Comparison of ENCODE assay signal across 10 mouse cellular contexts in genomic region chr8:93918580-93918979, GRCm38 (mm10).
A peak's percentile ranks its signal among the peaks of the same experiment; 100 is the strongest.
DNase-seq lines count a peak whose midpoint lies in the region; ATAC-seq lines count a peak whose summit lies in the region.
"Had no signal": no experiment of that assay in that cellular context is flagged by ENCODE, and none has a peak within 500 bp of the region (broad histone marks: within the 10 kb centered on the region; RNA-seq: fewer than 3 reads in every experiment).

No protein-coding gene starts in this region.

- H3K4me1 ChIP-seq in brown adipose tissue, adult 24 weeks (ENCODE audit: control insufficient read depth, insufficient read depth, insufficient read length, low read length) = peaks cover 12% of the 10 kb centered on the region
- H3K4me1 ChIP-seq in embryonic facial prominence, embryonic 12.5 days = peaks cover 13% of the 10 kb centered on the region; the same call in 1 of the 2 replicates
- H3K4me1 ChIP-seq in hindbrain, embryonic 11.5 days (replicated peaks; ENCODE audit: control insufficient read depth, insufficient read depth, low read length) = peaks cover 16% of the 10 kb centered on the region
- H3K4me1 ChIP-seq in midbrain, embryonic 14.5 days (ENCODE audit: control insufficient read depth, insufficient read depth, low read length) = peaks cover 53% of the 10 kb centered on the region

- H3K9me3 ChIP-seq in embryonic facial prominence, embryonic 12.5 days = no peaks in the 10 kb centered on the region
- no peaks in the 10 kb centered on the region for H3K9me3 ChIP-seq in hindbrain, embryonic 11.5 days (ENCODE audit: control insufficient read depth, low read length)
- no peaks in the 10 kb centered on the region for H3K9me3 ChIP-seq in midbrain, embryonic 14.5 days (ENCODE audit: control insufficient read depth, low read length)
- H3K9me3 ChIP-seq: heart, embryonic 10.5 days; limb, embryonic 12.5 days had no signal

- 0 out of 2 replicates have a peak overlapping the region, but pooled peaks have one; percentile 9 for H3K27ac ChIP-seq in brown adipose tissue, adult 24 weeks (replicated peaks; ENCODE audit: low read depth, low read length)
- H3K27ac ChIP-seq in embryonic facial prominence, embryonic 12.5 days = 0 out of 2 replicates have a peak overlapping the region, but pooled peaks have one; percentile 26
- peak overlapping the region; percentile 93 for H3K27ac ChIP-seq in hindbrain, embryonic 11.5 days (ENCODE audit: low read depth, low read length)
- peak overlapping the region; percentile 96 for H3K27ac ChIP-seq in midbrain, embryonic 14.5 days (replicated peaks; ENCODE audit: low read depth, low read length)

- no peak overlapping the region for H3K4me2 ChIP-seq in embryonic facial prominence, embryonic 12.5 days (replicated peaks)
- no peak overlapping the region for H3K4me2 ChIP-seq in hindbrain, embryonic 11.5 days (replicated peaks; ENCODE audit: low read depth, low read length)
- H3K4me2 ChIP-seq in midbrain, embryonic 14.5 days (ENCODE audit: low read length) = peak overlapping the region; percentile 36; the same call in 1 of the 2 replicates
- H3K4me2 ChIP-seq: limb, embryonic 12.5 days had no signal

- 0 out of 2 replicates have a peak, but pooled peaks cover 9% of the 10 kb centered on the region for H3K27me3 ChIP-seq in embryonic facial prominence, embryonic 12.5 days
- no peaks in the 10 kb centered on the region for H3K27me3 ChIP-seq in hindbrain, embryonic 11.5 days (ENCODE audit: control insufficient read depth, insufficient read depth, low read length)
- no peaks in the 10 kb centered on the region for H3K27me3 ChIP-seq in midbrain, embryonic 14.5 days (ENCODE audit: control insufficient read depth, insufficient read depth, low read length)

- 77% methylated on average over 2 of the region's 2 CpGs for WGBS in embryonic facial prominence, embryonic 12.5 days
- 82% methylated on average over 2 of the region's 2 CpGs for WGBS in hindbrain, embryonic 11.5 days
- WGBS in midbrain, embryonic 14.5 days = 64% methylated on average over 2 of the region's 2 CpGs

- no peak overlapping the region for H3K9ac ChIP-seq in embryonic facial prominence, embryonic 12.5 days
- no peak overlapping the region for H3K9ac ChIP-seq in hindbrain, embryonic 11.5 days (ENCODE audit: low read depth, low read length)
- no peak overlapping the region for H3K9ac ChIP-seq in midbrain, embryonic 14.5 days (replicated peaks; ENCODE audit: low read length)
- H3K9ac ChIP-seq: limb, embryonic 12.5 days had no signal

- DNase-seq in hindbrain, embryonic 11.5 days (ENCODE audit: low spot score) = no peak
- DNase-seq in midbrain, embryonic 14.5 days = no peak
- DNase-seq in adrenal gland, postnatal 14 days = no peak
- DNase-seq in lung, postnatal 14 days = no peak

- no peak overlapping the region for H3K4me3 ChIP-seq in brown adipose tissue, adult 24 weeks (ENCODE audit: insufficient read depth, low read depth, low read length)
- H3K4me3 ChIP-seq in embryonic facial prominence, embryonic 12.5 days = no peak overlapping the region
- H3K4me3 ChIP-seq in hindbrain, embryonic 11.5 days (ENCODE audit: low read depth, low read length) = no peak overlapping the region
- no peak overlapping the region for H3K4me3 ChIP-seq in midbrain, embryonic 14.5 days (replicated peaks; ENCODE audit: low read depth, low read length)
- H3K4me3 ChIP-seq: erythroblast, embryonic 14.5 days; heart, embryonic 10.5 days; limb, embryonic 12.5 days had no signal

- ATAC-seq in embryonic facial prominence, embryonic 12.5 days (ENCODE audit: insufficient number of reproducible peaks, insufficient read depth, low FRiP score, low TSS enrichment) = no peak
- no peak for ATAC-seq in hindbrain, embryonic 11.5 days (ENCODE audit: low FRiP score)
- ATAC-seq in midbrain, embryonic 14.5 days (ENCODE audit: low FRiP score, low TSS enrichment) = no peak
- no peak for ATAC-seq in inflammation-experienced regulatory T-cells, adult 6 months

- H3K36me3 ChIP-seq in embryonic facial prominence, embryonic 12.5 days = no peaks in the 10 kb centered on the region
- H3K36me3 ChIP-seq in hindbrain, embryonic 11.5 days (ENCODE audit: control insufficient read depth, insufficient read depth, low read length) = no peaks in the 10 kb centered on the region
- H3K36me3 ChIP-seq in midbrain, embryonic 14.5 days (ENCODE audit: control insufficient read depth, insufficient read depth, low read length) = no peaks in the 10 kb centered on the region
- H3K36me3 ChIP-seq: heart, embryonic 10.5 days; limb, embryonic 12.5 days had no signal

Comparison
In these comparisons a context has a peak if more than half of its experiments do, and no peak if none do; other contexts are left out.
1. H3K27ac ChIP-seq: peak in every context shown above with its lines; median percentile 96 in midbrain, embryonic 14.5 days; 93 in hindbrain, embryonic 11.5 days; 26 in embryonic facial prominence, embryonic 12.5 days; 9 in brown adipose tissue, adult 24 weeks.